Mouse (Mus musculus): ENCODE measurements at regions not wholly inside any gene's neighbourhood (a gene's known extent, or its start where the extent isn't known, plus 50 kb on each side); places are given as distances from the start of the nearest gene placed in this dataset.

DNA sequence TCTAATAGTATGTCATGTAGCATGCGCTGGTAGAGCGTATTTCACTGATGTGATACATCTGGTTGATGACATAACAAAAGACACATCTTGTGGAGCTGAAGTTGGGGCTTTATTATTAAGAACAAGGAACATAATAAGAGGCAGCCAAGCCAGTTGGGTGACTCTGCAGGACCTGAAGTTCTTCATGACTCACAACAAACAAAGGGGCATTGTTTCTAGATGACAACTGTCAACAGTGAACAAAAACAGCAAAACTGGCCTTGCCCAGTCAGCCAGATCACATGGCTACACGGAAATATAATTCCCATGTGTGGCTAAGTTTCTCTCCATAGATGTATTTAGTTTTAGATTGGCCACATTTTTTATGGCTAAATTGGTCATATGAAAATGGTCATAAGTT lies 172.7 kb upstream of the Runx1 start:
- DNase-seq = peak; percentile 8

DNA sequence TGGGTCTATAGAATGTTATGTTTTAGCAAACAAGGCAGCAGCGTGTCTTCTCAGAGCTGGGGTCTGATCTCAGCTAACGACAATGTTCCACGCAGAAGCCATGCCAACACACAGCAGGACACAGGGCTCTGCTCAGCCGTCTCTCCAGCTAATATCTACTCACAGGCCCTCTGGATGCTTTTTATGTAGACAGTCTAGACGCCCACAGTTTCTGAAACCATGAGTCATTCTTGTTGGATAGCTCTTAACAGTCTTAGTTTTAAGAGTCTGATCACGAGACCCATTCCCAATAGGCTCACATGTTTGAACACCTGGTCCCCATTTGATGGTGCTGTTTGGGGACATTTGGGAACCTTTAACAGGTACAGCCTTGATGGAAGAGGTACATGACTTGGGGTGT lies 171.7 kb upstream of the Runx1 start:
- peak; percentile 34 for DNase-seq

DNA sequence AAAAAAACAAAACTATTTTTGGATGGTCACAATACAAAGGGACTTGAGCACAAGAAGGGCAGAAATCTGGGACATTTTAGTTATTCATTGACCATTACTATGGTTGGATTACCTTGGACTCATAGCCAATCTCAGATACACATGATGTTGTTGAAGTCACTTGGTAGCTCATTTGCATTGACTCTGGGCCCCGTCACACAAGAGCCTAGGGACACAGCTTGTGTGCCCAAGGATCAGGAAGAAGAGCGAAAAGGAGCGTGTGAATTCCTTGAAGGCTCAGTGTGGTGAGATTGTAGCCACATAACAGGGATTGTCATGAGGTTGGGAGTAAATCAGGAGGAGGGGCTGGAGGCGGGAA lies 170.0 kb upstream of the Runx1 start:
- no peak for DNase-seq

DNA sequence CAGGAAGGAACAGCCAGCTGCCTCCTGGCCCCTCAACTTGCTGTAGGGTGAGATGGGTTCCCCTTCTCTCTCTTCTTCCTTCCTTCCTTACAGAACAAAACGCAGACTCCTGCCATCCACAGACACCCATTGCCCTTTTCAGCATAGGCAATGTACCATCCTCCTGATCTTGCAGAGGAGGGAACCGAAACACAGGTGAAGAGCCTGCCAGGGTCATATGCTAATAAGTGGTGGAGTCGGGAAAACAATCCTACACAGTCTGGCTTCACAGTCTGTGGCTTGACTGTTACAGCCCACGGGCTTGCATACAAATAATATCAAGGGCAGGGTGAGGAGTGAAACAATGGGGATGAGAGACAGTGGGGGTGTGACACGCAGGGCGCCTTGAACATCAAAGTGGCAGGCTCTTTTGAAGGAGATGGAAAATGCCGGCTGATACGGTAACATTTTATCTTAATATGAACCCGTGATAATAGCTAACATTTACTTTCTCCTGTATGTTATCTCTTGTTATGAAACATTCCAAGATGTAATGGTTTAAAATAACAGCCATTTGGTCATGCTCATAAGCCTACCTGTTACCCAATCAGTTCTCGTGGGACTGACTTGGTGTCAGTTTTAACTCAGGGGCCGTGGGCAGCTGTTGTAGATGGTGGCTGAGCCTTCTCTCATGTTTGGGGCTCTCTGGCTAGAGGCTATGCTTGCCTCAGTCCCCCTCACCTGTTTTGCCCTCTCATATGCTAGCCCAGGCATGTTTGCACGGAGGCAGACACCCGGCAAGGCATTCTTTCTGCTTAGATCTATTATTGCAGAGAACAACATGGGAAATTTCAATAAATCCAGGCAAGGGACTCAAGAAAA lies 169.4 kb upstream of the Runx1 start:
- DNase-seq = no peak

DNA sequence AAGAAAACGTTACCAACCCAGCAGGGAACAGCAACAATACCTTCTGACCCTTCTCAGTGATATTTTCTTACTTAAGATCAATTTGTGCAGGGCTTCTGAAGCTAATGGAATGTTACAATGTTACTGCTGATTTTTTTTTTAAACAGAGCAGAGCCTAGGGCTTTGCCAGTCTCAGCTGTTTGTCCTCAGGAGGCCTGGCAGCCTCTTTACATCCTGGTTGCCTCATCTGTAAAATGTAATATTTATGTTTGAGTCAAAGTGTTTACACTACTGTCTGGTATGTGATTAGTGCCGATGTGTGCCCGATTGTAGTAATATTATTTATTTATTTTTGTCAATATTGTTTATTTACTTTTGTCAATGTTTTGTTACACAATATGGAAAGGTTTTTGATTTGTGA lies 166.9 kb upstream of the Runx1 start:
- DNase-seq = no peak

DNA sequence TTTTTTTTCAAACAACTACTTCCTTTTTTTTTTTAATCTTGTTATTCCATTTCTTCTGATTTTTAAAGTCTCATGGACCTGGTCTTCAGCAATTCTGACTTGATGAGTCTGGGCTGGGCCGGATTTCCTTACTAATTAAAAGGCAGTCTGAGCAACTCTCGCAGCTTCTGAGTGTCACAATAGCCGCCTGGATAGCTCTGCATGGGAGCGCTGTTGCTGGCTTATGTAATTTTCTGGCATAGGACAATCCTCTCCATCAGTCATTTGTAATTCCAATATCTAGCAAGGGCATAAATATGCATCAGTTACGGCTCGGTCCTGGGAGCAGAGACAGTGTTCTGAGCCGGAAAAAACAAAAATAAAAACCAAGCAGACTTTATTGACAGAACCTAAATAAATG lies 165.5 kb upstream of the Runx1 start:
- peak; percentile 41 for DNase-seq

DNA sequence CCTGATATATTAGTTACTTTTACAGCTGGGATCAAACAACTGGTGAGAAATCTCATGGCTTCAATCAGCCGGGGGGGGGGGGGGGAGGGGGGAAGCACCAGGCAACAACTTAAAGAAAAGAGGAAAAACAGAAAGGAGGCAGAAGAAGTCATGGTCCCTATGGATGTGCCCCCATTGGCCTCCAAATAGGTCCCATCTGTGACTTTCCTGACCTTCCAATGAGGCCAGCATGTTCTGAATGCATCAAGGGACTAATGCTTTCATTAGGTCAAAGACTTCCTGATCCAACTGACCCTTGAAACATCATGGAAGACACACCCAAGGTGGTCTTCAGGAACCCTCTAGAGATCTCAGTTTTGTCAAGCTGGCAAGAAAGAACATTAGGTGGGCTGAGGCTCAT lies 162.5 kb upstream of the Runx1 start:
- DNase-seq = no peak

DNA sequence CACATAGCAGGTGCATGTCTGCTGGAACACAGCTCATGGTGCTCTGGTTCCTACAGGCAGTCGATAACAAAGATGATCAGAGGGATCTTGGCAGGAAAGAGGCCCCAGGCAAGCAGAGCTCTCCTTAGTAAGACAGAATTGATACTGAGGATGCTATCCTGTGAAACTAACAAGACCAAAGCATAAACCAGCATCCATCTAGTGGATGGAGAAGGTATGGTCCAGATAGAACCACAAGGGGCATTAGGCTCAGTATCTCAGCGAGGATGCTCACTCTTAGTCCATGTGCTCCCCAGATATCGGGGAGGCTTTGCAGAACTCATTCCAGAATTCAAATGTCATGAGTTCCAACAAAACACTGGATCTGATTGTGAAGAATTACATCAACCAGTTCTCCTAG lies 162.1 kb upstream of the Runx1 start:
- no peak for DNase-seq

DNA sequence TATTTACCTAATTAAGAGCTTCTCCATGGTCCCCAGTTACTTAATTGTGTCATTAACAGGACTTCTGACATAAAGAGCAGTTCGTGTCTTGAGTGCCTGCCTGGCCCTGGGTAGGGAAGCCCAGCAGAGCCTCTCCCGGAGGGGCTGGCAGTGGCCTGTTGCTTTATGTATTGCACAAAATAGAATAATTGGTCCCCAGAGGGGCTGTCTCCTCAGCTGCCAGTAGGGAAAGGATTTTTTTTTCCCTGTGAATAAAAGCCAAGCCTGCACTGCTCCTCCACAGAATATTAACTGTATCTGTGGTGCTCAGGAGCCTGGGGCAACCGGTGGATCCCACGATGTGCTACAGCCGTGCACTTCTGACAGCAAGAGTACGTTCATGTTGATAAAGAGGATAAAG lies 159.8 kb upstream of the Runx1 start:
- no peak for DNase-seq

DNA sequence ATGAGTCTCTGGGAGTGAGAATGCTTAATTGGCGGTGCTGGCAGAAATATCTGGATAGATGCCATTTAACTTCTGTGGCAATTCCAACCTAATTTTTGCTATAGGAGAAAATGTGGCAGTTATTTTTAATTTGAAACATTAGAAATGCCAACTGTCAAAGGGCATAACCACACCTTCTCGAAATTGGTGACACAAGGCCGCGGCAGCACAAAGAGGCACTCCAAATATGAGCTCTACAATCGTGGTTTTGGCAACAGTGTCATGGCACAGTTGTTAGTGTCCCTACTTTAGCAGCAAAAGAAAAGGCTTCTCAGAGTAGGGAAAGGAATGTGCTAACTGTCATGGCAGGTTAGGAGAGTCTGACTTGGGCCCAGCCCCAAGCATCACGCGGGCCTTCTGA lies 157.0 kb upstream of the Runx1 start:
- no peak for DNase-seq

DNA sequence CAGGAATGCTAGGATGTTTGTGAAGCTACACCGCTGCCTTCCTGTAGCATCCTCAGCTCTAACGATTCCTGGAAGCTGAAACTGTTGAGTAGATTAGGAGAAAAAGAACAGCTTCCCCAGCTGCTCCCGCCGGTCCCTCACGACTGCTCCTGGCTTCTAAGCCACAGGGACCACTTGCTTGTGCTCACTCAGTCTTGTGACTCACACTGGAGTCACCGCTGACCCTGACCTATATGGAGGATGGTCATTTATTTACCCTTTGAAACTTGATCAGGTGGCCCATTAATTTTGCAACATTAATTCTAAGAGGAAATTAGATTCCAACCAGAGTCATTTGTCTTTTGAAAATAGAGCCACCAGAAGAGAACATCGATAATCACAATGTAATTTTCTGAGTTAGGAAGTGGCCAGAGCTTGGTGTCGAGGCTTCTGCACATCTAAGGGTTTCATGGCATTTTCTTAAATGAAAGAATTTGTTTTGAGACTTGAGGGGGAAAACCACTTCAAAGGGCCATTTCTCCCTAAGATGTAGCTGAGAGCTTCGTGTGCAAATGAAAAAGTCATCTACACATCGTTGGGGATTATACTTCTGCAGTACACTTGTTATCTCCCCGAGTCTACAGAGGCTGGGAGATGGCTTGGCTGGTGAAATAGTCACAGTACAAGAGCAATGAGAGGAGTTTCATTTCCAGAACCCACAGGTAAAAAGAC lies 153.8 kb upstream of the Runx1 start:
- DNase-seq = no peak

DNA sequence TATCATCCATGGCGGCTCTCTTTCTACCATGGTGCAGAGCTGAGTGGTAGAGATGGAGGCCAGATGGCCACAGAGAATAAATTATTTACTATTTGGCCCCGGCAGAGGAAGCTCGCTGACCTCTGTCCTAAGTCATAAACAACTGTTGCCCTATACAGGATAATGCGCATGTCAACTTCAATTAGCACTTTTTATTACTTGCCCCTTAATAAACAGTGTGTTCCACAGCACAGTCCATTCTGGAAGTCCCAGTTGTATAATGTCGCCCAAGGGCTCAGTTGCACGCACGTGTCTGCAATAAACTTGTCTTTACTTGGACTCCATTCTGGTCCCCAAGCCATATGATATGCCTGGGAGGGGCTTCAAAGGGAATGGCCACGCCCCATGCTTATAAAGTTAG lies 150.1 kb upstream of the Runx1 start:
- DNase-seq = no peak

DNA sequence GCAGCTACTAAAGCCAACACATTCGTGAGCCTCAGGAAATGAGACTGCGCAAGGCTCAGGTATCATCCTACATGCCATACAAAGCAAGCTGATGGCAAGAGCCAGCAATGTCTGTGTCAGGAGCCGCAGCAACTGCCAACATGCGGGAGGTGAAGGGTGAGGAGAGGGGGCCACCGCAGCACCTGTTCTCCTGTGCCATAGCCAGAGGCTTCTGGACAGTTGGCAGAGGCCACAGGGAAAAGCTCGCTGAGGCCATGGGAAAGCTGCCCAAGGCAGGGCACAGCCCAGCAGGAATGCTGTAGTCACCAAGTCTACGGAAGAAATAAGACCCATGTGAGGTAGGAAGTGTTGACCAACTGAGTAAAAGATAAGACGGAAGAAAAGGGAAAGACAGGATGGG lies 149.1 kb upstream of the Runx1 start:
- no peak for DNase-seq

DNA sequence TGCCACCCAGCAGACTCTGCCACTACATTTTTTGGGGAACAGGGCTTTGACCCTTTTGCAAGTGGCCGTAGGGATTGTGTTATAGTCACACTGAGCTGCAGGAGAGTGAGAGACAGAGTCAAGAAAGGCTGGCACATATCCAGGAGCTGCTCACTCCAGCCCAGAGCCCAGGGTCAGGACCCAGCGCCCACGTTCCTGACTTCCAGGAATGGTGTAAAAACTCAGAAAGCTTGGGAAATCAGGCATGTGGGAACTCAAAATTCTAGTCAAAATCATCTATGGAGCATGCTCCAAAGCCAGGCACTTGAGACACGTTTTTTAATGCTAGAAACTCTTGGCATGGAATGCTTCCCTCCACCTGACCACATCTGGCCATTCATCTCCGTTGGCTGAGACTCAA lies 146.7 kb upstream of the Runx1 start:
- DNase-seq = no peak

DNA sequence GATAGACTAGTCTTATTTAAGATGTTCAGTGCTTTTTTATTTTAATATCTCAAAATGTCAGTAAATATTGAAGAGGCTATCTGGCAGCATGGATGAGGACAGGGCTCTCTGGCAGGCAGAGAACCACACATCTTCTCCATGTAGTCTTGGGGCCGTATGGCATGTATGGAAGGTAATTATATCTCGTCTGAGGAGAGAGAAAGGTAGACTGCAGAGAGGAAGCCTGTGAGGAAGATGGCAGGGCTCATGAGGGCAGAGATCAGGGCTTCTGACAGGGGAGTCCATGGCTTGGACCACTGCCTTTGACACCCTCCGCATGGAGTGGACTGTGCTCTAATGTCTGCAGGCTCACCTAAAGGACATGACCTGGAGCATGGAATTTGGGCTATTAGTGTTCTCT lies 146.0 kb upstream of the Runx1 start:
- DNase-seq = no peak

DNA sequence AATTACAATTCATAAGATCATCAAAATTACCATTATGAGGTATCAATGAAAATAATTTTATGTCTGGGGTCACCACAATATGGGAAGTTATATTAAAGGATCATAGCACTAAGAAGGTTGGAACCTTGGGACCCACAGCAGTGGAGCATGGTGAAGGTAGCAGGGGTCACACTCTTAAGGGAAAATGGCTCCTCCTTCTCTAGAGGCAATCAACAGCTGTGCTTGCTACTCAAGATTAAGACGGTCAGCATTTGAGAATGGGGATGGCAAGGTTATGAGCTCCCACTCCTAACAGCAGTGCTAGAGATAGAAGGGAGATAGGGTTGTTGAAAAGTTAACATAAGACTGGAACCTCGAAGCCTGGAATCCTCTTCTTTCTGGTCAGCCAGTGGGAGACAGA lies 144.6 kb upstream of the Runx1 start:
- DNase-seq = no peak

DNA sequence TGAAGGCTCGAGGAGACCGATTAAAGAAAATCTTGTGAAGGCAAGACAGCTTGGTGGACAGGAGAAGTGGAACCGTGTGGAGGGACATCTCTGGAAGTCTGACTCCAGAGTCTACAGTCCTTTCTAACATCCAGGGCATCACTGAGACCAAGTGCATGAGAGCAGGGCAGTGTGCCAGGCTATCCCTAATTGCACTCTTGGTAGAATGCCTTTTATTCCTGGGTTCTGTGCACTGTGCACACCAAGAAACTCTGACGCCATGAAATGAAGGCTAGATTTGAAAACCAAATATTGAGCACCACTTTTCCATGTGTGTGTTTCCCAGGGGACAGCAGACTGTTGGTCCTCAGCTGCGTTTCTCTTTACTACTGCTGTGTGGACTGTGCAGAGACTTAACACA lies 143.1 kb upstream of the Runx1 start:
- no peak for DNase-seq

DNA sequence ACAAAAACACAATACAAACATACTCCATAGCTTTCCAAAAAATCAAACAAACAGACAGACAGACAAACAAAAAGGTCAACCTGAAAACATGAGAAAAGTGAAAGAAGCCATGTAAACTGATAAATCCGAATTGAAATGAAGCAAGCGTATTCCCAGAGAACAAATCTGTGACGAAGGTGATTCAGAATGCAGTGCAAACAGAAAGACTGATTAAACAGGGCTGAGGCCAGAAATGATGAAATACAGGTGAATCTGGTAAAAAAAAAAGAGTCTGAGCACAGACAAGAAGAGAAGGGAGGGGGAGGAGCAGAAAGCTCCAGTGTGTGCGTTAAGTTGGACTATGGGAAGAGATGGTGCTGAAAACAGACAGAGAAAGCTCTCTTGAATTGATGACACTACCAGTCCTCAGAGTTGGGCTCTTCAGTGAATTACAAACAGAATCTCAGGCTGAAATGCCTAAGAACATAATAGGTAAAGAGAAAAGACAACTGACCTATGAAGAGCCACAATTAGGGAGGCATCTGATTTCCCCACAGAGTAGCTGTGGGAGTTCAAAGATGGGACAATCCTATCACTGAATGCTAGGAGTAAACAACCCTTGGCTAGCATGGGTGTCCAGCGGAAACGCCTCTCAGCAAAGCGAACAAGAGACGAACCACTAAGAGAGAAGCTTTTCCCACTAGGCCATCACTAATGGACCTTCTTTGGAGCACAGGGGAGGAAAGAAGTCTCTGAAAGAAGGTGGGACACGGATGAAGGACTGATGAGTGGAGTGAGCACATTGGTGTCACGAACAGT lies 140.3 kb upstream of the Runx1 start:
- DNase-seq = no peak

DNA sequence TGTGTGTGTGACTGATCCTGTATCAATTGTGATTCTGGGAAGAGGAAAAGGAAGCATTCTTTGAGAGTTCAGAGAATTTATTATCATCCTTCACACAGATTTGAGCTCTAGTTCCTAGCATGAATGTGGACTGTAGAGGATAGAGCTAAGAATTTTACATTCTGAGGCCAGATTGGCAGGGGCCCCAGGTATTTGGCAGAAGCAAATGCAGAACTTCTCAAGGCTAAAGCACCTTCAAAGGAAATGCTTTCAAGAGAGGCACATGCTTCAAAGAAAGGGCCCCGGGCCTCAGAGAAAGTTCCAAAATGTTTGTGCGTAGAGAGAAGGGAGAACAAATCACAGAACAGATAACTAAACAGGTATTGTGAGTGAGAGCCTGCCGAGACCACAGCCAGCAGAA lies 139.7 kb upstream of the Runx1 start:
- no peak for DNase-seq

DNA sequence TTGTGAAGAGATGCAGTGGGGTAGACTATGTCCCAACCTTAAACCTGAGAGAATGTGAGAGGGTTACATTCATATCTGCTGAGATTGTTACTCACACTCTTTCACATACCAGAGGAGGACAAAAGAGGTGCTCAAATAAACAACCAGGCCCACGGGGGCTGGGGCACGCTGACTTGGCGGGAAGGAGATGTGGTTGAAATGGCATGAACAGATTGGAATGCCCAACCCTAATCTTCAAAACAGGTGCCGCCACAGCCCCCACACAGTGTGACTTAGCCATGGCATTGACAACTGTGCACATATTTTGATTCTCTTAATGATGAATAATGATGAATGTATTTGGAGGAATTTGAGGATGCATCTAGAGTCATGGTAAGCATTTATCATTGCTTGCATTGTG lies 137.6 kb upstream of the Runx1 start:
- no peak for DNase-seq

DNA sequence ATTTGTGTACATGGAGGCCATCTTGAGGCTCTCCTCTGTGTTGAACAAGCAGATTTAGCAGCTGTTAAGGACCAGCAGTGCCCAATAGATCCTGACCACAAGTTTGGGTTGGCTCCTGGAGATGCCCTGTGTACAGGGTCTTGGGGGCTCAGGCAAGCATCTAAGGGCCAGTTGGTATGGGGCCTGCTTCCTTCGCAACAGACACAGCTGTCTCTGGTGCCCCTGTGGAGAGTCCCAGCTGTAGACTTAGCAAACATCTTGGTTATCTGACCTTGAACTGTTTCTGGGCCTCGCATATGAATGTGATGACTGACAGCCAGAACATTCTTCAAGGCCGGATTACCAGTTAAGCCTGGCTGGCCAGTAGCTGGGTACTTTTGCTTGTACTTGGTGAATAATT lies 135.4 kb upstream of the Runx1 start:
- DNase-seq = no peak

DNA sequence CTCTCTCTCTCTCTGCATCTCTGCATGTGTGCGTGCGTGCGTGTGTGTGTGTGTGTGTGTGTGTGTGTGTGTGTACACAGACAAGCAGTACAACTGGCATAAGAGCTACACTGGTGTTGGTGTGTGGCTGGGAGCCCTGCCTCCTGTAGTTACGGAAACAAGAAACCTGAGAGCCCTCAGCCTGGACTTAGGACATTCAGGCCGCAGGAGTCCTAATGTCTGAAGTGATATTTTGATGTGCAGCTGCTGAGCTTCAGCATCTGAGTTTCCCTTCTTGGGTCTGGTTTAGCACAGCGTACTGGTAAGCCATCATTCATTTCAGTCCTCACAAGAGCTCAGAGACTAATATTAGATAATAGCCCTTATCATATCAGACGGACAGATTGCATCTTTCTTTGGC lies 134.8 kb upstream of the Runx1 start:
- DNase-seq = no peak

DNA sequence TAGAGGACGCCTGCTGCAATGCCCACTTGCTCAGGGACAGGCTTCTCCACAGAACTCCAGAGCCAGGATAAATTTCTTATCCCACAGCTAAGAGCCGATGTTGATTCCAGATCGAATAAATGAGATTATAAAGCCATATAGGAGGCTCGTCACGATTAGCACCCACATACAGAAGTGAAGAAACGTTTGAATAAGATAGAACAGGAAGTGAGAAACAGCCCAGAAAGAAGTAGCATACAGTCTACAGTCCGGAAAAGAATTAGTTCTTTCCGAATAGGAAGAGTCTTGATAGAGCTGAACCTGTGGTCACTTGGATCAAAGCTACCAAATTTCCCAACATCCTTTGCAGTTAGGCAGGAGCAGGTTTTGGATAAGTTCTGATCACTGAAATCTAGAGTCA lies 133.0 kb upstream of the Runx1 start:
- DNase-seq = no peak

DNA sequence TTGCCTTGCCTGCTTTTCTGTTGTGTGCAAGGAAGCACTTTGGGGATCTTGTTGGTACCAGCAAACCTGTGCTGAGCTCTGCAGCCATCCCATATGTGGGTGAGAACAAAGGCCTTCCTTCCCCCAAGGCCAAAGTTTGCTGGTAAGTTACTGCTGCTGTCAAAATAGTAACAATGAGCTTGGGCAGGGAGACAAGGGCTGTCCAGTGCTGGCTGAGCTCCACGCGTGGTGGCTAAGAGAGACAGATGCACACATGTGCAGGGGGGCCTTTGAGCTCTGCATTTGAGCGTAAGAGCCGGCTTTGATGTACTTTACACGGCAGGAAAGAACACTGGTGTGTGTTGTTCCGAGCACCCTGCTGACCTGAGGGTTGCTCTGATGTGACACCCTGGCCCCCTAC lies 132.2 kb upstream of the Runx1 start:
- no peak for DNase-seq
